8 mouse cellular contexts compared by ENCODE assay signal in genomic region chr6:5390952-5391351, GRCm38 (mm10). TPM values are rescaled to one million over a fixed set of nuclear protein-coding genes. Genes with fewer than 3 reads are reported as not detected.
A peak's percentile ranks its signal among the peaks of the same experiment; 100 is the strongest.
DNase-seq lines count a peak whose midpoint lies in the region; ATAC-seq and TF ChIP-seq lines count a peak whose summit lies in the region.

No protein-coding gene starts in this region.

- 0 out of 2 replicates have a peak, but pooled peaks cover 5% of the 10 kb centered on the region for H3K4me1 ChIP-seq in kidney, embryonic 14.5 days (ENCODE audit: control insufficient read depth, insufficient read depth, low read length)
- H3K4me1 ChIP-seq in forebrain, embryonic 11.5 days (replicated peaks; ENCODE audit: control insufficient read depth, insufficient read depth, low read length), result peaks cover 7% of the 10 kb centered on the region; the same call in 1 of the 2 replicates
- H3K4me1 ChIP-seq in intestine, postnatal 0 days (replicated peaks; ENCODE audit: control insufficient read depth, insufficient read depth, low read length), result no peaks in the 10 kb centered on the region
- peaks cover 8% of the 10 kb centered on the region; the same call in 1 of the 2 replicates for H3K4me1 ChIP-seq in neural tube, embryonic 12.5 days

- H3K36me3 ChIP-seq in kidney, embryonic 14.5 days (ENCODE audit: control insufficient read depth, insufficient read depth, low read length), result no peaks in the 10 kb centered on the region
- H3K36me3 ChIP-seq in forebrain, embryonic 11.5 days (ENCODE audit: control insufficient read depth, insufficient read depth, low read length), result no peaks in the 10 kb centered on the region
- H3K36me3 ChIP-seq in intestine, postnatal 0 days (ENCODE audit: control insufficient read depth, insufficient read depth), result no peaks in the 10 kb centered on the region
- H3K36me3 ChIP-seq in neural tube, embryonic 12.5 days, result no peaks in the 10 kb centered on the region

- H3K4me3 ChIP-seq in kidney, embryonic 14.5 days (ENCODE audit: low read length), result peak overlapping the region; percentile 36
- H3K4me3 ChIP-seq in forebrain, embryonic 11.5 days (ENCODE audit: low read depth, low read length), result peak overlapping the region; percentile 13
- H3K4me3 ChIP-seq in intestine, postnatal 0 days (ENCODE audit: low read depth, low read length), result peak overlapping the region; percentile 37
- peak overlapping the region; percentile 7; the same call in 1 of the 2 replicates for H3K4me3 ChIP-seq in neural tube, embryonic 12.5 days

- peak overlapping the region; percentile 54 for H3K4me2 ChIP-seq in kidney, embryonic 14.5 days (replicated peaks; ENCODE audit: low read depth, low read length)
- H3K4me2 ChIP-seq in forebrain, embryonic 11.5 days (ENCODE audit: low read depth, low read length, severe bottlenecking), result peak overlapping the region; percentile 54; the same call in 1 of the 2 replicates
- peak overlapping the region; percentile 59 for H3K4me2 ChIP-seq in intestine, postnatal 0 days (replicated peaks; ENCODE audit: low read depth)
- H3K4me2 ChIP-seq in neural tube, embryonic 12.5 days (replicated peaks), result peak overlapping the region; percentile 56

- no peak for ATAC-seq in kidney, embryonic 14.5 days (ENCODE audit: low FRiP score, low TSS enrichment)
- ATAC-seq in forebrain, embryonic 11.5 days (replicated peaks; ENCODE audit: low FRiP score), result no peak
- ATAC-seq in intestine, postnatal 0 days, result no peak
- 0 out of 2 replicates have a peak, but pooled peaks have one; percentile 44 for ATAC-seq in neural tube, embryonic 12.5 days (ENCODE audit: low FRiP score, low read depth)

- H3K27me3 ChIP-seq in kidney, embryonic 14.5 days (ENCODE audit: control insufficient read depth, insufficient read depth, low read length), result no peaks in the 10 kb centered on the region
- H3K27me3 ChIP-seq in forebrain, embryonic 11.5 days (ENCODE audit: control insufficient read depth, insufficient read depth, low read length), result no peaks in the 10 kb centered on the region; the same call in 1 of the 2 replicates
- H3K27me3 ChIP-seq in intestine, postnatal 0 days (replicated peaks; ENCODE audit: control insufficient read depth, insufficient read depth, low read length), result peaks cover 5% of the 10 kb centered on the region; the same call in 1 of the 2 replicates
- H3K27me3 ChIP-seq in neural tube, embryonic 12.5 days (replicated peaks), result no peaks in the 10 kb centered on the region

- H3K9ac ChIP-seq in kidney, embryonic 14.5 days (ENCODE audit: low read depth, low read length), result peak overlapping the region; percentile 50; the same call in 1 of the 2 replicates
- peak overlapping the region; percentile 39; the same call in 1 of the 2 replicates for H3K9ac ChIP-seq in forebrain, embryonic 11.5 days (ENCODE audit: low read length)
- peak overlapping the region; percentile 28; the same call in 1 of the 2 replicates for H3K9ac ChIP-seq in intestine, postnatal 0 days (ENCODE audit: low read depth, low read length)
- no peak overlapping the region for H3K9ac ChIP-seq in neural tube, embryonic 12.5 days

- WGBS in kidney, embryonic 14.5 days, result 23% methylated on average over 10 of the region's 10 CpGs
- WGBS in forebrain, embryonic 11.5 days, result 9% methylated on average over 10 of the region's 10 CpGs
- WGBS in intestine, postnatal 0 days, result 29% methylated on average over 10 of the region's 10 CpGs
- whole genome bisulfite sequencing in neural tube, embryonic 12.5 days, result 10% methylated on average over 10 of the region's 10 CpGs

- DNase-seq in kidney, adult 18-20 months, result no peak
- no peak for DNase-seq in forebrain, embryonic 11.5 days (ENCODE audit: low spot score)
- no peak for DNase-seq in Muller cell, postnatal 12 days (ENCODE audit: inconsistent ontology term)
- no peak for DNase-seq in left cerebral cortex, postnatal 4 days
- DNase-seq in embryo, embryonic 9.5 days (ENCODE audit: extremely low spot score), result no peak

- no peaks in the 10 kb centered on the region for H3K9me3 ChIP-seq in kidney, embryonic 14.5 days (ENCODE audit: control insufficient read depth, low read length)
- no peaks in the 10 kb centered on the region for H3K9me3 ChIP-seq in forebrain, embryonic 11.5 days (ENCODE audit: control insufficient read depth, low read length)
- no peaks in the 10 kb centered on the region for H3K9me3 ChIP-seq in intestine, postnatal 0 days (ENCODE audit: control insufficient read depth)
- H3K9me3 ChIP-seq in neural tube, embryonic 12.5 days, result no peaks in the 10 kb centered on the region

- intact Hi-C loops in left cerebral cortex, postnatal 4 days (cut with DNase I), result no loop called here

- H3K27ac ChIP-seq in kidney, embryonic 14.5 days (ENCODE audit: low read depth, low read length), result no peak overlapping the region; the same call in 1 of the 2 replicates
- no peak overlapping the region for H3K27ac ChIP-seq in forebrain, embryonic 11.5 days (ENCODE audit: low read depth, low read length)
- H3K27ac ChIP-seq in intestine, postnatal 0 days (ENCODE audit: low read depth, low read length), result no peak overlapping the region
- H3K27ac ChIP-seq in neural tube, embryonic 12.5 days, result no peak overlapping the region

- TF ChIP-seq CTCF in intestine, postnatal 0 days (IDR thresholded peaks at IDR 0.05; ENCODE audit: low read depth), result no peak

RNA-seq across cellular contexts. Expression of gene Asb4, which starts 7.8 kb away (rescaled TPM):
- 32.3 and 40.6 TPM in 2 replicates for polyA plus RNA-seq in kidney, embryonic 14.5 days (2014; fragmentation: Nextera tagmentation; extraction: Ambion mirVana)
- polyA plus RNA-seq in forebrain, embryonic 11.5 days (2014; fragmentation: Nextera tagmentation; extraction: Ambion mirVana), result 33.4 and 34.1 TPM in 2 replicates
- 1.3 and 1.8 TPM in 2 replicates for polyA plus RNA-seq in intestine, postnatal 0 days (2015; fragmentation: Nextera tagmentation; extraction: Ambion mirVana)
- polyA plus RNA-seq in neural tube, embryonic 12.5 days (2016; fragmentation: Nextera tagmentation; extraction: Ambion mirVana), result 21.2 and 22.7 TPM in 2 replicates
- 1 to 10 TPM; 1.9 to 2.6 TPM for total RNA-seq in left cerebral cortex, postnatal 4 days (2021)
